Mouse (Mus musculus): Measurements from ENCODE around the gene Slc44a5.
A peak's percentile ranks its signal among the peaks of the same experiment; 100 is the strongest.
"Not testable (repeated sequence)": the region's sequence is repeated elsewhere in the genome, so short reads cannot be mapped to it uniquely, and the experiment has no call there.

Slc44a5 gene

GRCm38 (mm10) chr3:154244932-154245331 lies 271.7 kb downstream of the Slc44a5 start:
- DNase-seq: no peak

GRCm38 (mm10) chr3:154251486-154251885 lies 278.2 kb downstream of the Slc44a5 start:
- no peak for DNase-seq

GRCm38 (mm10) chr3:154252219-154252618 lies 279.0 kb downstream of the Slc44a5 start:
- DNase-seq: no peak

- not testable (repeated sequence) for DNase-seq
These were observed 281.0 kb downstream of the Slc44a5 start for GRCm38 (mm10) chr3:154254187-154254586.

GRCm38 (mm10) chr3:154257312-154257711 lies 284.1 kb downstream of the Slc44a5 start:
- DNase-seq: no peak

- DNase-seq: no peak
These were observed 295.1 kb downstream of the Slc44a5 start for GRCm38 (mm10) chr3:154268313-154268712.

- peak; percentile 44 for DNase-seq
These were observed 296.6 kb downstream of the Slc44a5 start for GRCm38 (mm10) chr3:154269757-154270366.

- no peak for DNase-seq
These were observed 301.4 kb downstream of the Slc44a5 start for GRCm38 (mm10) chr3:154274681-154275080.

GRCm38 (mm10) chr3:154284260-154284659 lies 311.0 kb downstream of the Slc44a5 start:
- DNase-seq: no peak

GRCm38 (mm10) chr3:154285351-154285750 lies 312.1 kb downstream of the Slc44a5 start:
- DNase-seq: no peak

- DNase-seq: no peak
These were observed 314.0 kb downstream of the Slc44a5 start for GRCm38 (mm10) chr3:154287217-154287616.

- no peak for DNase-seq
These were observed 315.3 kb downstream of the Slc44a5 start for GRCm38 (mm10) chr3:154288429-154289069.

GRCm38 (mm10) chr3:154290351-154290750 lies 317.1 kb downstream of the Slc44a5 start:
- no peak for DNase-seq

- DNase-seq: no peak
These were observed 318.9 kb downstream of the Slc44a5 start for GRCm38 (mm10) chr3:154292126-154292525.

- DNase-seq: no peak
These were observed 320.7 kb downstream of the Slc44a5 start for GRCm38 (mm10) chr3:154293839-154294490.

- DNase-seq: no peak
These were observed 321.9 kb downstream of the Slc44a5 start for GRCm38 (mm10) chr3:154294924-154295834.

GRCm38 (mm10) chr3:154297499-154297898 lies 324.3 kb downstream of the Slc44a5 start:
- DNase-seq: no peak

GRCm38 (mm10) chr3:154298490-154298889 lies 325.3 kb downstream of the Slc44a5 start:
- DNase-seq: no peak

GRCm38 (mm10) chr3:154300006-154300405 lies 326.8 kb downstream of the Slc44a5 start:
- no peak for DNase-seq

GRCm38 (mm10) chr3:154301102-154301501 lies 327.9 kb downstream of the Slc44a5 start:
- DNase-seq: no peak

- DNase-seq: no peak
These were observed 332.1 kb downstream of the Slc44a5 start for GRCm38 (mm10) chr3:154305163-154305884.

- no peak for DNase-seq
These were observed 344.5 kb downstream of the Slc44a5 start for GRCm38 (mm10) chr3:154317651-154318248.

Measured in cerebellum, adult 11 months (tissue).